Comparison of ENCODE assay signal across 8 mouse cellular contexts in the genomic region with DNA sequence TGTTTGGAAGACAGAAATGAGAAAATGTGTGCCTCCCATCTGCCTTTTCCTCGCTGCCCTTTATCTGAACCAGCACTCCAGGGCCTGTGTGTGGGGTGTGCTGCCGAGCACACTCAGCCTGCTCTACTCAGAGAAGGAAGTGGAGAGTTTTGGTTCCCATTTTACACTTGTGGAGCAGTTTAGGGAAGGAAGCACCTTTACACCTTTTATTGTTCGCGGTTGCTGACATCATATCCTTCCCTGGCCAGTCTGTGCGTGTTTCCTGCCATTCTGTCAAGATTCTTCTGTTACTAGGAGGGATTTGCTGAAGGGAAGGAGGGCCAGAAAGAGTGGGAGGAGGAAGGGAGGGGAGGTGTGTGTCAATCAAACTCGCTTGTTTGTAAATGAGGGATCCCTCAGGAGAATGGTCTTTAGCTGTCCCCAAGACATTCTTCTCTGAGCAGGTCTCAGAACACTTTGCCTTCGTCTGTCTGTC.
DNase-seq lines count a peak whose midpoint lies in the region; ATAC-seq and TF ChIP-seq lines count a peak whose summit lies in the region.

No protein-coding gene starts in this region.

- H3K27ac ChIP-seq in liver, adult 2 months (replicated peaks; ENCODE audit: insufficient read depth, low read depth, low read length), result peak overlapping the region; percentile 73

- H3K79me2 ChIP-seq in liver, adult 2 months (ENCODE audit: control insufficient read depth, insufficient read depth, low read length), result no peaks in the 10 kb centered on the region

- ATAC-seq in common myeloid progenitor, adult 5-6 weeks (replicated peaks; ENCODE audit: low read depth, poor library complexity, severe bottlenecking), result peak; percentile 90

- H3K4me3 ChIP-seq in liver, adult 2 months (ENCODE audit: insufficient read depth, low read depth, low read length), result no peak overlapping the region

- DNase-seq in gastrocnemius, postnatal 25 days, result peak; percentile 65
- DNase-seq in gastrocnemius, adult 8-10 months (ENCODE audit: low spot score in 2 of 2), result no peak
- peak; percentile 58 for DNase-seq in CD4-positive, CD25-positive, alpha-beta regulatory T cell, adult 2 months (ENCODE audit: low read depth, low spot score)
- peak; percentile 52 to 61 for DNase-seq in heart, postnatal 14 days
- DNase-seq in liver, adult 2 months (ENCODE audit: extremely low read depth, low read depth, low spot score), result peak; percentile 50
- peak; percentile 81 for DNase-seq in skeletal muscle tissue, adult 2 months (ENCODE audit: low read depth, low spot score)
- DNase-seq in Muller cell, postnatal 12 days (ENCODE audit: inconsistent ontology term), result no peak

- no peaks in the 10 kb centered on the region for H3K36me3 ChIP-seq in liver, adult 2 months (ENCODE audit: control insufficient read depth, insufficient read depth, low read length)

- TF ChIP-seq POLR2A in liver, adult 2 months (IDR thresholded peaks at IDR 0.05; ENCODE audit: extremely low read depth, insufficient read depth, low read length), result no peak

- intact Hi-C loops in heart, postnatal 14 days (cut with DNase I), result loop anchor here (2.0 to 5.0 kb wide), 2 partner anchors 35 to 47 kb away; no protein-coding TSS in a partner anchor

- TF ChIP-seq CTCF in liver, adult 2 months (IDR thresholded peaks at IDR 0.05; ENCODE audit: low read depth, low read length), result no peak

- H3K4me1 ChIP-seq in liver, adult 2 months (ENCODE audit: control insufficient read depth, insufficient read depth, low read length), result no peaks in the 10 kb centered on the region; the same call in 1 of the 2 replicates

- no peak overlapping the region for H3K9ac ChIP-seq in liver, adult 2 months (ENCODE audit: low read depth, low read length)

- WGBS in liver, adult 2 months, result 44% methylated on average over 7 of the region's 7 CpGs

- H3K27me3 ChIP-seq in liver, adult 2 months (ENCODE audit: control insufficient read depth, insufficient read depth, low read length), result no peaks in the 10 kb centered on the region

Comparison
In these comparisons a context has a peak if more than half of its experiments do, and no peak if none do; other contexts are left out.
1. DNase-seq: peak in gastrocnemius, postnatal 25 days (single experiment), CD4-positive, CD25-positive, alpha-beta regulatory T cell, adult 2 months (single experiment), heart, postnatal 14 days (2 of 2), liver, adult 2 months (single experiment) and skeletal muscle tissue, adult 2 months (single experiment); none in gastrocnemius, adult 8-10 months (0 of 2) and Muller cell, postnatal 12 days (single experiment).